Mouse (Mus musculus): Measurements from ENCODE around the gene Sulf2. TPM values are rescaled to one million over a fixed set of nuclear protein-coding genes. Genes with fewer than 3 reads are reported as not detected.

Gene Sulf2
- polyA plus RNA-seq, 1 experiment, result 119 TPM

DNA sequence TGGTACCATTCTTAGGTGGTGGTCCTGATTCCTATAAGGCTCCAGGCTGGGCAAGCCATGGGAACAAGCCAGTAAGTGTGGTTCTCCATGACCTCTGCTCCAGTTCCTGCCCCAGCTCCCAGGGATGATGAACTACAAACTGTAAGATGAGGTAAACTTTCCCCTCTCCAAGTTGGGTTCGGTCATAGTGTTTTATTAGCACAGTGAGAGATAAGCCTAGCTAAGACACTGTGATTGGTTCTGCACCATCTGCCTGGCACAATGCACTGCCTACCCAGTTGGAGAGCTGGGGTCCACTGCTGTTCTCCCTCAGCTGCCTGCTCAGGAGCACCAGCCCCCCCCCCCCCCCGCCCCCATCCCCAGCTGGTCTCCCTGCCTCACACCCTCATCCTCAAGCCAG, 30.4 kb downstream of the Sulf2 start:
- no peak for TF ChIP-seq CTCF (IDR thresholded peaks at IDR 0.05; ENCODE audit: low read depth, low read length)
- TF ChIP-seq POLR2A (IDR thresholded peaks at IDR 0.05; ENCODE audit: insufficient read depth, low read length), result no peak
- TF ChIP-seq EP300 (IDR thresholded peaks at IDR 0.05; ENCODE audit: insufficient read depth, low read depth, low read length), result no peak
- H3K4me1 ChIP-seq (ENCODE audit: control insufficient read depth, insufficient read depth, low read length), result peaks cover 3% of the 10 kb centered on the region
- no peak overlapping the region for H3K27ac ChIP-seq (ENCODE audit: insufficient read depth, low read length)
- H3K9me3 ChIP-seq (replicated peaks; ENCODE audit: control insufficient read depth, insufficient read depth, low read length, poor library complexity, severe bottlenecking), result no peaks in the 10 kb centered on the region
- no peak overlapping the region for H3K9ac ChIP-seq (ENCODE audit: low read depth, poor library complexity, severe bottlenecking)
- peaks cover 24% of the 10 kb centered on the region; the same call in 1 of the 2 replicates for H3K36me3 ChIP-seq (ENCODE audit: control insufficient read depth, insufficient read depth, low read length, poor library complexity, severe bottlenecking)
- H3K27me3 ChIP-seq (ENCODE audit: control insufficient read depth, insufficient read depth, low read length, poor library complexity, severe bottlenecking), result no peaks in the 10 kb centered on the region
- H3K4me3 ChIP-seq (ENCODE audit: low read depth, low read length), result no peak overlapping the region

GRCm38 (mm10) chr2:166122781-166123180, 32.7 kb downstream of the Sulf2 start:
- TF ChIP-seq EP300 (IDR thresholded peaks at IDR 0.05; ENCODE audit: insufficient read depth, low read depth, low read length) (no peak), POLR2A (IDR thresholded peaks at IDR 0.05; ENCODE audit: insufficient read depth, low read length) (no peak), CTCF (IDR thresholded peaks at IDR 0.05; ENCODE audit: low read depth, low read length) (no peak)
- Histone ChIP-seq H3K9ac (ENCODE audit: low read depth, poor library complexity, severe bottlenecking) (no peak overlapping the region), H3K36me3 (ENCODE audit: control insufficient read depth, insufficient read depth, low read length, poor library complexity, severe bottlenecking) (peaks cover 12% of the 10 kb centered on the region; the same call in 1 of the 2 replicates), H3K4me1 (ENCODE audit: control insufficient read depth, insufficient read depth, low read length) (peaks cover 3% of the 10 kb centered on the region), H3K27ac (ENCODE audit: insufficient read depth, low read length) (no peak overlapping the region), H3K27me3 (ENCODE audit: control insufficient read depth, insufficient read depth, low read length, poor library complexity, severe bottlenecking) (no peaks in the 10 kb centered on the region), H3K9me3 (replicated peaks; ENCODE audit: control insufficient read depth, insufficient read depth, low read length, poor library complexity, severe bottlenecking) (no peaks in the 10 kb centered on the region), H3K4me3 (ENCODE audit: low read depth, low read length) (no peak overlapping the region)

- H3K36me3 ChIP-seq (ENCODE audit: control insufficient read depth, insufficient read depth, low read length, poor library complexity, severe bottlenecking), result peaks cover 12% of the 10 kb centered on the region; the same call in 1 of the 2 replicates
Observed at GRCm38 (mm10) chr2:166121681-166122355, 33.6 kb downstream of the Sulf2 start.

GRCm38 (mm10) chr2:166119992-166120391, 35.5 kb downstream of the Sulf2 start:
- Histone ChIP-seq H3K9ac (ENCODE audit: low read depth, poor library complexity, severe bottlenecking) (no peak overlapping the region), H3K27me3 (ENCODE audit: control insufficient read depth, insufficient read depth, low read length, poor library complexity, severe bottlenecking) (no peaks in the 10 kb centered on the region), H3K36me3 (ENCODE audit: control insufficient read depth, insufficient read depth, low read length, poor library complexity, severe bottlenecking) (peaks cover 21% of the 10 kb centered on the region), H3K4me1 (ENCODE audit: control insufficient read depth, insufficient read depth, low read length) (no peaks in the 10 kb centered on the region), H3K4me3 (ENCODE audit: low read depth, low read length) (no peak overlapping the region), H3K27ac (ENCODE audit: insufficient read depth, low read length) (no peak overlapping the region), H3K9me3 (replicated peaks; ENCODE audit: control insufficient read depth, insufficient read depth, low read length, poor library complexity, severe bottlenecking) (no peaks in the 10 kb centered on the region)
- TF ChIP-seq EP300 (IDR thresholded peaks at IDR 0.05; ENCODE audit: insufficient read depth, low read depth, low read length), result no peak
- no peak for TF ChIP-seq POLR2A (IDR thresholded peaks at IDR 0.05; ENCODE audit: insufficient read depth, low read length)
- TF ChIP-seq CTCF (IDR thresholded peaks at IDR 0.05; ENCODE audit: low read depth, low read length), result no peak

More at GRCm38 (mm10) chr2:166121681-166122355, 33.6 kb downstream of the Sulf2 start:
- no peaks in the 10 kb centered on the region for H3K9me3 ChIP-seq (replicated peaks; ENCODE audit: control insufficient read depth, insufficient read depth, low read length, poor library complexity, severe bottlenecking)
- H3K27me3 ChIP-seq (ENCODE audit: control insufficient read depth, insufficient read depth, low read length, poor library complexity, severe bottlenecking), result no peaks in the 10 kb centered on the region
- peaks cover 3% of the 10 kb centered on the region for H3K4me1 ChIP-seq (ENCODE audit: control insufficient read depth, insufficient read depth, low read length)
- no peak overlapping the region for H3K27ac ChIP-seq (ENCODE audit: insufficient read depth, low read length)
- no peak overlapping the region for H3K9ac ChIP-seq (ENCODE audit: low read depth, poor library complexity, severe bottlenecking)
- TF ChIP-seq EP300 (IDR thresholded peaks at IDR 0.05; ENCODE audit: insufficient read depth, low read depth, low read length) (no peak), POLR2A (IDR thresholded peaks at IDR 0.05; ENCODE audit: insufficient read depth, low read length) (no peak), CTCF (IDR thresholded peaks at IDR 0.05; ENCODE audit: low read depth, low read length) (no peak)
- no peak overlapping the region for H3K4me3 ChIP-seq (ENCODE audit: low read depth, low read length)

DNA sequence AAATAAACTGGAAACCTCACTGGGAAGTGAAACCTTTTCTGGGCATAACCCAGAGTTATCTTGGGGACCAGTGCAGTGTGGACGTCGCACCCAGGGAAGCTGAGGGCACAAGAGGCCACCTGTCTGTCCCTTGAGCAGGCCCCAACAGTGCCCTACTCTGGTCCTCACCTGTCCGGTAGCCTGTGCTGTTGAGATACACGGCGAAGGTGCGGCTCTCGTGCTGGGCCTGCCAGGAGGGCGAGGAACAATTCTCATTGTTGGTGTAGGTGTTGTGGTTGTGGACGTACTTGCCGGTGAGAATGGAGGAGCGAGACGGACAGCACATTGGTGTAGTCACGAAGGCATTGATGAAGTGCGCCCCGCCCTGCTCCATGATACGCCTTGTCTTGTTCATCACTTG, 38.8 kb downstream of the Sulf2 start:
- Histone ChIP-seq H3K4me1 (ENCODE audit: control insufficient read depth, insufficient read depth, low read length) (peaks cover 3% of the 10 kb centered on the region), H3K27ac (ENCODE audit: insufficient read depth, low read length) (no peak overlapping the region), H3K4me3 (ENCODE audit: low read depth, low read length) (no peak overlapping the region), H3K9me3 (replicated peaks; ENCODE audit: control insufficient read depth, insufficient read depth, low read length, poor library complexity, severe bottlenecking) (no peaks in the 10 kb centered on the region), H3K36me3 (ENCODE audit: control insufficient read depth, insufficient read depth, low read length, poor library complexity, severe bottlenecking) (peaks cover 9% of the 10 kb centered on the region), H3K9ac (ENCODE audit: low read depth, poor library complexity, severe bottlenecking) (no peak overlapping the region), H3K27me3 (ENCODE audit: control insufficient read depth, insufficient read depth, low read length, poor library complexity, severe bottlenecking) (no peaks in the 10 kb centered on the region)
- TF ChIP-seq EP300 (IDR thresholded peaks at IDR 0.05; ENCODE audit: insufficient read depth, low read depth, low read length), result no peak
- no peak for TF ChIP-seq CTCF (IDR thresholded peaks at IDR 0.05; ENCODE audit: low read depth, low read length)
- no peak for TF ChIP-seq POLR2A (IDR thresholded peaks at IDR 0.05; ENCODE audit: insufficient read depth, low read length)

GRCm38 (mm10) chr2:166116278-166116608, 39.2 kb downstream of the Sulf2 start:
- Histone ChIP-seq H3K27ac (ENCODE audit: insufficient read depth, low read length) (no peak overlapping the region), H3K9me3 (replicated peaks; ENCODE audit: control insufficient read depth, insufficient read depth, low read length, poor library complexity, severe bottlenecking) (no peaks in the 10 kb centered on the region), H3K36me3 (ENCODE audit: control insufficient read depth, insufficient read depth, low read length, poor library complexity, severe bottlenecking) (peaks cover 9% of the 10 kb centered on the region), H3K4me3 (ENCODE audit: low read depth, low read length) (no peak overlapping the region), H3K27me3 (ENCODE audit: control insufficient read depth, insufficient read depth, low read length, poor library complexity, severe bottlenecking) (no peaks in the 10 kb centered on the region), H3K9ac (ENCODE audit: low read depth, poor library complexity, severe bottlenecking) (no peak overlapping the region), H3K4me1 (ENCODE audit: control insufficient read depth, insufficient read depth, low read length) (peaks cover 3% of the 10 kb centered on the region)
- TF ChIP-seq CTCF (IDR thresholded peaks at IDR 0.05; ENCODE audit: low read depth, low read length) (no peak), EP300 (IDR thresholded peaks at IDR 0.05; ENCODE audit: insufficient read depth, low read depth, low read length) (no peak), POLR2A (IDR thresholded peaks at IDR 0.05; ENCODE audit: insufficient read depth, low read length) (no peak)

Measured in ES-Bruce4 (cell line).